Mouse (Mus musculus) T-cell, adult 2 months (primary cell): ENCODE measurements at regions not wholly inside any gene's neighbourhood (a gene's known extent, or its start where the extent isn't known, plus 50 kb on each side); places are given as distances from the start of the nearest gene placed in this dataset.

Experiments
- DNase-seq: peaks from one replicate; pipeline ENCODE4 v3.0.0; 2022; ENCODE audit warnings: low spot score

DNA sequence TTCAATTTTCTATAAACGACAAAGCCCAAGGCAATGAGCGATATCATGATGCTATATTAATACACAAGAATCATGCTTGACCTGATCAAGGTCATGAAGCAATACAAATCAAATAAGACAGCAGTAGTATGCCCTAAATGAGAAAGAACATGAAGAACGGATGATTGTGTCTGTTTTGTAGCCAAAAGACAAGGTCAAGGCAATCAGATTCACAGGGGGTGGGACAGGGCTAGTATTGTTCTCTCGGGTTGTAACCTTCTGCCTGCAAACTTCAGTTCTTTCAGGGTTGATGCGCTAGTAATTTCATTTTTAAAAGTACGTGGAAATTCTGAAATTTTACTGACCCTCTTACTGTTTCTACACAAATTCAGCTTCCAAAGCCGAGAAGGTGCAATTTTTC, 206.7 kb downstream of the Arl4a start:
- DNase-seq: no peak

DNA sequence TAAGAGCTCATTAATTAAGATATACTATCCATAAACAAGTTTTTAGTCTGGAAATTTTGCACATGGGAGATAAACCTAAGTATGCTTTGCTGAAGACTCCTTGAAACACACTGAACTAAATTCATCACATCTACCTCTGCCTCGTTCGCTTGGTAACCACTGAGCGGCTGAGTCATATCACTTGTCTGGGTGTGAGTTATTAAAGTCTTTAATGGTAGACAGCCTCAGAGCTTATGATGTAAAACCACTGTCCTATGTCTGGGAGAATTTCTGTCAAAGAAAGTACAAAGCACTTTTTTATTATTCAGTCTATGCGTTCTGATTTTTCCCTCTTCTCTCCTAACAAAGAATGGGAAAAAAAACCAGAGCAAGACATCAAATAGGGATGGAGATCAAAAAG, 207.3 kb downstream of the Arl4a start:
- no peak for DNase-seq

DNA sequence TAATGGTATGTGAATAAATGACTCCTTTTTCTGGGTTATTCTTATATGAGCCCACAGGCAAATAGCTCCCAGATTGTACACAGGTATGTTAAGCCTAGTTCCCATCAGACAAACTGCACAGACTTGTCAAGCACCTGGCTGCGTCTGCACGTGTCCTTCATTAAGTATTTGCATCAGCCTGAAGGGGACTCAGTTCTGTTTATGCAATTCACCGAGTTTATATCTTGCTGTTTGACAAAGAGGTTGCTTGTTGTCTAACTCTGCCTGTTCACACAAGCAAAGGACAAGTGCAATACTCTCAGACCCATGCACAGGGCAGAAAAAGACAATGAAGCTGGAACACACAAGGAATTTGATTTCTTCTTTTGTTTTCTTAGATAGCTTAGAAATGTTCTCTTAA, 215.2 kb downstream of the Arl4a start:
- no peak for DNase-seq

DNA sequence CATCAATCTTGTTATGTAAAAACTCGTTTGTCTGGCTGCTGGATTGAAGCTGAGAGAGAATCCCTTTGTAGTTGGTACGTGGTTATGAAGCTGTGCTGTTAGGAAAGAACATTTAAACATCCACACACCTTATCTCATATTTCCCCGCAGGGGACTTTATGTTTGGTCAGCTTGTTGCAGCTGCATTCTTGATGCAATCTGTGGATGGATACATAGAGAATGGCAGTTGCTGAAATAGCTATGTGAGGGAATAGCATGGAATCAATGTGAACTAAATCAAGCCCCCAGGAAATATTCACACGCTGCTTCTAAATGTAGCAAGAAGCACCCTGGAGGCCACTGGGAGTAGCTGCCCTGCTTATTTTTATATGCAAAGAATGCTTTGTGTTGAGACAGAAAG, 236.3 kb downstream of the Arl4a start:
- DNase-seq: no peak

DNA sequence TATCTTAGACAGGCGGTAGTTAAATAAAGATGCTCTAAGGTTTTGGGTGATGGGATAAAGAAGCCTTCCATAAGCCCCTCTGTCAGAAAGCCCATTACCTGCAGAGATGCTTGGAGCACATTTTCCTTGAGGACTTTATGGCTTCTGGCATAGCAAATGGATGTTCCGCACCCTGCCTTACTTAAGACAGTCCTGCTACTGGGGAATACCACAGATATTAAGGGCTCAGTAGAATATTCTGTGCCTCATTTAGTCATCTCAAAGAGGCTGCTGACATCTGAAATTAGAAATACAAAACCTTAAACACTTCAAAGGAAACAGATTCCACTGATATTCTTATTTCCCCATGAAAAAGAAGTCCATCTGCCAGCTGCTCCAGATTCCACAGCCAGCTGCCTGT, 240.0 kb downstream of the Arl4a start:
- no peak for DNase-seq

DNA sequence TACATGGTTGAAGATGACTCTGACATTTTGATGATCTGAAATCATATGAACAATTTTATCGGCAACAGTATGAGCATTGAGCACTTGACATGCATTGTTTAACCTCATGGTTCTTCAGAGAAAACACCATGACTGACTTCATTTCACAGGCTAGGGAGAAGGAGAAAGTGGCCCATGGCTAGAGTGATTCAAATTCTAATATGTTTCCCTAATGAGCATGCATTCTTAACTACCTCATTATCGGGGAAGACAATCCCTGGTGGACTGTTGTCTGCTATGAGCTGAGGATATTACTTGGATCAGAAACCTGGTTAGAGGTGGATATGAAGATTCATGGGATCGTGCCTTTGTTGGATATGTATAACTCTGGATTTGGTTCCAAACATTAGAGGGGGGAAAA, 240.9 kb downstream of the Arl4a start:
- DNase-seq: no peak

DNA sequence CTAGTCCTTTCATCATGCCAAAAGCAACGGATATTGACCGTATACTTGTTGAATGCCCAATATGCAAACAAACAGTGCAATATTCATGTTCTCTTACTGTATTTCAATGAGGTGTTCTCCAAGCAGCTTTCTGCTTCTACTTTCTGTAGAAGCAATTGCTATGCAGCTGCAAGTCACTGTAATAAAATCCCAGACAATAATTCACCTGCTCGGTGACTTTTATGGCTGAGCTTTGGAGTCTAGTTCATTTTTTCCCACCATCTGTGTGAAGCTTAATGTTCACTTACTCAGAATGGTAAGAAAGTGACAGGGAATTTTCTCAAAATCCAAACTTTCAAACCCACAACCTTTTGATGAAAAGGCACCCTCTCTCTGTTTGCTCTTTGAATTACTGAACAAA, 252.8 kb downstream of the Arl4a start:
- no peak for DNase-seq

DNA sequence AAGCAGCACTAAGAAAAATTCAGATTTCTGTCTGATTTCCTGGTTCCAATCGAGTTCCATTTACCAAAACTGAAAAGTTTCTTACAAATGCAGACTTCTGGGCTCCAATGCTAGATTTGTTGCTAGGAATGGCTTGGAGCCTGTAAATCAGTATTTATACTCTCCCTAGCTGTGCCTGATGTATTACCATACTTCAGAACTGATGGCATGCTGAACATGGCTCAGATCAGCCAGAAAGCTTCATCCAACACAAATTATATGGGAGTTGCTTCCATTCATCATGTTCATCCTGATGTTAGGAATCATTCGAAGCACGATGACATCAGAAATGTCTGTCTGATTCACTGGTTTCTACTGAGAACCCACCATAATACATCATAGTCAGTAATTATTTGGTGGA, 253.3 kb downstream of the Arl4a start:
- DNase-seq: no peak

DNA sequence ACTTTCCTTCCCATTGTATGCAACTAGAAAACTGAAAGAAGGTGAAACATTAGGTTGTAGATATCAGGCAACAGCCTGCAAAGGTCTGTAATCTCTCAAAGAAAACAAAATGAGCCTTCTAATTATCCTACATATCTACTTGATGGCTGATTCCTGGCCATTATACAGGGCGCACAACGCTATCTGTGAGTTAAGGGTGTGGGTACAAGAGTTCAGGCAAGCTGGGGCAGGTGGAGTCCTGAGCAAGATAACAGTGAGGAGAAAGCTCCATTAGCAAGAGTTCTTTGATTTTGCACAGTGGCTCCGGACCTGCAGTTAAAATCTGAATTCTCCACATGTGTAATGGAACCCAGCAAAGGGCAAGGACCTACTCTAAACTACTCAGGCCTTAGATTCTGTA, 261.7 kb downstream of the Arl4a start:
- no peak for DNase-seq

DNA sequence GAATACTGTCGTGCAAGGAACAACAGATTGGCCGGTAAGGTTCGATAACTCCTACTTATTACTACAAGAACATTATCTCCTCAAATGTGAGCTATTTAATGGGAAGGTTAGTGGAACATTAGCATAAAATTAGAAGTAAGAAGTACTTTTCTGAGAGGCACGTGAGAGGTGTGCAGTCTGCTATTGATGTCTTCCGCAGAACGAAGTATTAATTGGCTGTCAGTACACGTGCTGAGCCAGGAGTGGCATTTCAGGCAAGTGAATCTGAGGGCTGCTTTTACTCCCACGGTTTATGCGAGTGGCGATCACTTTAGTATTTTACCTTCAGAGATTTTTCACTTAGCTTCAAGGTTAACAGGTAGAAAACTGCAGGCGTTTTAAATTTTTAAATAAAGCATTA, 270.8 kb downstream of the Arl4a start:
- no peak for DNase-seq

DNA sequence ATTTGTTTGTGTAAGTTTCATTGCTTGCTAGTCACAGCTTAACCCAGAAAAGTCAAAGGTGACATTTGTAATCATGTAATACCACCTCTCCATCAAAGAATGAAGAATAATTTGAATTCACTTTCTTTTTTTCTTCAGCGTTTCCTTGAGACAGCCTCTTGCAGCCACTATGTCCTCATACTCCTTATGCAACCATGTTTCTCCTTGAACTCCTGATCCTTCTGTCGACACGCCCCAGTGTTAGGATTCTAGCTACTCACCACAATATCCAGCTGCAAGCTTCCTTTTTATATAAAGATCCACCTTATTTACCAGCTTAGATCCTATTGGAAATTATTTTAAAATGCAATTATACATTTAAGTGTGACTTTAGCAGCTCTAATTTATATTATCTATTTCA, 274.3 kb downstream of the Arl4a start:
- no peak for DNase-seq

DNA sequence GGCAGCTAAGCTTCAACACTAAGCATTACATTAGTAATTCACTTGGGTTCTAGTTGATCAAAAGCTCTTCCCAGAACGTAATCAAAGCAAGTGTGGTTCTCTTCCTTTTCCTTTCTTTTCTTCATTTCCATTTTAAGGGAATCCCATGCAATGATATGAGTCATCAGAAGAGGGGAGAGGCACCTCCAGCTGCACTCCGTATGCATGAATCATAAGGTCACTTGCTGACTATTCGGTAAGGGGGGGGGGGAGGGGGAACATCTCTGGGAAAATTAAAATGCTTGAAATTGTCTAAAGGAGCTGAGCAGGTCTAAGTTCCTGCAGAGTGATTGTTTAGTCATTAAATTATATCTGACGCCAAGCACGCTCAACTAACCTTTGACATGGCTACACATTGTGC, 275.9 kb downstream of the Arl4a start:
- no peak for DNase-seq

DNA sequence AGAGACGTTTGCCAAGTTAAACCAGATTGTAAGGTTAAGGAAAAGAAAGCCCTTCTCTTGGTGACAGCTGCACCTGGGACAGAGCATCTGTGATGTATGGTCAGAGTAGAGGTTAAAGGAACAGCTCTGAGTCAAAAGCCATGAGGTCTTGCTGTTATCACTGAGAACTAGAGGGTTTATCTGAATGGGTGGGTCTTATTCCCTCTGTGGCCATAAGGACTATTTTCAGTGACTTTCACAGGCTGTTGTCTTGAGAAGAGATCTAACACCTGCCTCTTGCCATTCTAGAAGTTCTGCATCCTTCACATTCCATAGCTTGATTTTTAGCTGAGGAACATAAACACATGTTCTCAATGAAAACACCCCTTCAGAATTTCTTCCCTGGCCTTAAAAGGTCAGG, 276.5 kb downstream of the Arl4a start:
- DNase-seq: no peak

DNA sequence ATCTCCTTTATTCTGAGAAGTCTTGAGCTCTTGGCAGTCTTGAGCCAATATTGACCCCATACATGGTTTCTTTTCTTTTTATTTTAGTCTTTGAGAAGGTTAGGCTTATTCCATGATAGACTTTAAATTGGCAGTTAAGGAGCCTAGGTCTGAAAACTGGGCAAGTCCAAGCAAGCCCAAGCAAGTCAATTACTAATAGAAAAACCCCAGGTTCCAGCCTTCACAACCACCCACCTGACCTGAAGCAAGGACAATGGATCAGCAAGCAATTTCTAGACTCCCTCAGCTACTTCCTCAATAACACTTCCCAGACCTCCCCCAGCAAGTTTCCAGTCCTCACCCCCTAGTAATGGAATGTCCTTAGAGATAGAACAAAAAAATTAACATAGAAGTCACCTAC, 279.9 kb downstream of the Arl4a start:
- no peak for DNase-seq

DNA sequence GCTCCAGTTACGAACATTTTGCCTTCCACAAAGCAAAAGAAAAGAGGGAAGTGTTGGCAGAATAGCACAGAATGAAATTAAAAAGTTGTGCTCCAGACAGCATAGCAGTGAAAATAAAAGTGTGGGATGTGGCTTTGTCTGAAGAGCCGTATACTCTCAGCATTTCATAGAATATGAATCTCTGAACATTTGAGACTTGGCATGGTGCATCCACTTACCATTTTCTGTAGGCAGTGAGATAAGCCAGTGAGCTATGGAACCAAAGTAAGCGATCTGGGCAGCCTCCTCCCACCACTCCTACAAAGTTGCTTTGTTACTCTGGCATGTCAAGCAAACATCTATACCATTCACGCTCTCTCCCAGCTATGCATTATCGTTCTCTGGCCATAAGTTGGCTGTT, 286.0 kb downstream of the Arl4a start:
- DNase-seq: no peak

DNA sequence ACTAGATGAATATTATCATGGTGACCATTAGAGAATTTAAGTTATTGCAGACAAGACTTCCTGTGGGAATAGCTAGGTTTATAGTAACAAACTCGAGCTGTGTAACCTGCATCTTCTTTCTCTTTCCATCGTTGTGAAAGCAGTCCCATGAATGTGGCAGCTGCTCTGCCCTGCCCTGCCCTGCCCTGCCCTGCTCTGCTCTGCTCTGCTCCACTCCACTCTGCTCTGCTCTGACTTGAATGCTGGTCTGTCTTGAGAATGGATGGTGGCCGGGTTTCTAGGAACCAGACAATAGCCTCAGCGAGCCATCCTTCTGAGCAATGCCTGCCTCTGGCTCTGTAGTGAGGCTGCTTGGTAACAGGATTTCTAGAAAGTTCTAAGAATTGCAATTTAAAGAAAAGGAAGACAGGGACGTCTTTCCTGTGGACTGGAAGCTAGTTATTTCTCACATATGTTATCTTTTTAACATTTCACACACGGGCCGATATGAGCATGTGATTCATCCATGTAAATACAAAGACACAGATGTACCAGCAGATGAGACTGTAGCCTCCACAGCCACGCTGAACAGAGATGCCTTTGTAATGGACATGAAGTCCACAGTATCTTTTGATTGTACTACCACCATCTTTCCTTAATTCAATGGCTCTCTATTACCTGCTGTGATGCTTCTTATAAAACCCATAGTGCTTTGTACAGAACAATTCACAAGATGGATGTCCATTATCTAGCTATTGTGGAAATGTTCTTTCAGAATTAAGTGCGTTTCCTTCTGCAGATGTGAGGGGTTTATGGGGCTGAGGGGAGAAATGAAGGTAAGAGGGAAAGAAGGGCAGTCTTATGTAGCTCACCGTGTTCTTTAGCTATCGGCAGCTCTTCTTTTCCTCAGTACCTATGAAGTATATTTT, 295.4 kb downstream of the Arl4a start:
- no peak for DNase-seq

DNA sequence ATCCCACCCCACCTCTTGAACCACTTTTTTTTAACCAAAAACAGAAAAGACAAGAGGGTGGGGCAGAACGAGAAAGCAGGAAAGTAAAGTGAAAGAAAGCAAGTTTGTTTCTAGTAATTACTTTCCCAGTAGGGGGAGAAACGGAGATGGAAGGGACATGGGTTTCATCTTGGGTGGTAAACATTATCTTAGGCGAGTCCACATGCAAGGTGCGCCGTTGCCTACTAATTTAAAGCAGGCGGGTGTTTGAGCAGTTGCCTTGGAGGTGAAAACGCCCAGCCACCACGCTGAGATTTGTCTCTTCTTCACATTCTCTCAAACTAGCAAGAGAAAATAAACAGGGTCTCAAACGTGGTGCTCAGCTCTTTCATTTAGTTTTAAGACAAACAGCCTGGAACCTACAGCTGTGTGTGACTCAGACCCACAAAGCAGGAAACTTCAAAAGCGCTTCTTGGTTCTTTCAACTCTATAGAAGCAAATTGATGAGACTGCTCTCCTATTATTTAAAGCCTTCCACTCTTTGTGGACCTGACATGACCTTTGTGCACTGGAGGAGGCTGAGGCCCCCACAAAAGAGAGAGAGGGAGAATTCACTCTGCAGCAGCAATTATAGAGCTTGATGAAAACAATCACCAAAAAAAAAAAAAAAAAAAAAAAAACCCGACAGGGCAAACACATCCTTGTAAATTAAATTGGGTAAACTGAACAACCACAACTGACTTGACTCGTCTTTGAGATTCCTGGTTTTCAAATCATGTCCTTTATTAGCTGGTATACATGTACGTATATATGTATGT, 296.6 kb downstream of the Arl4a start:
- DNase-seq: no peak

DNA sequence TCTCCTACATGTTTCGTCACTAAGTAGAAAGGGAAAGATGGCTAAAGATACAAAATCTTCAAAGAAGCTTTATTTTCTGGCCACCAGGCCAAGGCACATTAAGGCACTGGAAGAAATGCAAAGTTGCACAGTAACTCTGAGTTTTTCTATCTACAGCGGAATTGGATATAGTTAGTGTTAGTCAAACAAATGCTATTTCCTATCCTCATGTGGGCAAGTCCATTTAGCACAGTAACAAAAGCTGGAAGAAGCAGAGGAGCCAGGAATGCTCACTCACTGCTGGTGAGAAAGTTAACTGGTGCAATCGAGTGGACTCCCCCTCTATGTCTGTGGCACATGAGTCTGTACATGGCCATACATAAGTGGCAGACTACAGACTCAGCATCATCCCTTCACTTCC, 300.9 kb downstream of the Arl4a start:
- DNase-seq: no peak

DNA sequence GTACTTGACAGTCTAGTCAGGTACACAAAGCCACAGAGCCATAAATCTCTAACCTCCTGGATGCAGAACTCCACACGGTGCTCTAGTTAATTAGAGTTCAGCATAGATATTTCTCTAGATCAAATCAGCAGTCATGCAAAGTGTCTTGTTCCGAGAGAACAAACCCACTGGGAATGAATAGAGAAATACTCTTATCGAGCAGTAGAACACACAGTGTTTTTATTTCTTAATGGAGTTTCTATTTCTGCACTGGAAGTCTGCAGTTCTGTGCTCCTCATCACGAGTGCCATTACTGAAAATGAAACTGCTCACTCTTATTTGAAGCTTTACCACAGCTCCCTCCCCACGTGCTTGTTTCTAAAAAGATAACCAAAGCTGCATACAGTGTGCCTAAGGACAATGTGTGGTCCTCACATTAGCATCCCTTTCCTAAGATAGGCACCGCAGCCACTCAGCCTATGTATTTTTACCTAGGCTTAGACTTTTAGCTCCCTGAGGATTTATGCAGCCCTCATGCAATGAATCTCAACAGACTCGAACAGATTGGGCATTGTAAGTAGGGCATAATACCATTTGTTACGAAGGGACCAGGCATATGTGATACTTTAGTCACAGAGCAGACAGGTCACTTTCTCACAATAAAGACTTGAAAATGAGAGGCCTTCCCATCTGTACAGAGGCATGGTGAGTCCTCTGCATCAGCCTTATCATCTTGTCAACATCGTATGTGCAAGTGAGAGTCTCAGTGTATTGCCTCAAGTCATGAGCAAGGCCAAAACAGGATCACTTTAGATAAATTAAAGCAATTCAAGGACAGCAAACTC, 301.5 kb downstream of the Arl4a start:
- no peak for DNase-seq

DNA sequence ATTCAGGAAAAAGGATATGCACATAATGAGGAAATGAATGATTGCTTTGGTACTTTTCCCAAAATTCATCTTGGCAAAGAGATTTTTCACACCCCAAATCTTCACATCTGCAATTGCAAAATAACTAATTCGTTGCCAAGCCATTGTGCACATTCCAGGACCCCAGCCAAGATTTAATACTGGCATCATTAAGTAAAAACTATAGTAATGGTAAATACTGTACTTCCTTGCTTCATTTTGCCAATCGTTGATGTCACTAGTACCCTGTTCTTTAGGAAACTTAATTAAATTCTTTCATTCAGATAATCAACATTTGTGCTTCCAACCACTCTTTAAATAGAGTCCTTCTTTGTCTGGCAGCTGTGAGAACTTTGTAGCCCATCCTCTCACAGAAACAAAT, 303.6 kb downstream of the Arl4a start:
- DNase-seq: no peak

DNA sequence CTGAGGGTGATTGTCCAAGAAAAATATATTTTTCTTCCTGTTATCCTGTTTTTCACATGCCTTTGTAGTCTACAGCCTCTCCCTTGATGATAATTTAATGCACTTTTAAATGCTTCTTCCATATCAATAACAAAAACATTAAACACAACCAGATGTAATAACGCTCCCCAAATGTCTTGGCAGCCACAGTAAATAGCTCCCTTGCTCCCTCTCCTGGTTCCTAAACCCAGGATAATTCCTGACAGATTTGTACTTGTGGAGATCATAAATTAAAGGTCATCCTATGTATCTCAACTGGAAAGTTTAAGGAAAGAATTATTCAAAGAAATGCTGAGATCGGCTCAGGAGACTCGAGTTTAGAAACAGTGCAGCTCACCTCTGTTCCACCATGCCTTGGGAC, 306.6 kb downstream of the Arl4a start:
- DNase-seq: no peak

DNA sequence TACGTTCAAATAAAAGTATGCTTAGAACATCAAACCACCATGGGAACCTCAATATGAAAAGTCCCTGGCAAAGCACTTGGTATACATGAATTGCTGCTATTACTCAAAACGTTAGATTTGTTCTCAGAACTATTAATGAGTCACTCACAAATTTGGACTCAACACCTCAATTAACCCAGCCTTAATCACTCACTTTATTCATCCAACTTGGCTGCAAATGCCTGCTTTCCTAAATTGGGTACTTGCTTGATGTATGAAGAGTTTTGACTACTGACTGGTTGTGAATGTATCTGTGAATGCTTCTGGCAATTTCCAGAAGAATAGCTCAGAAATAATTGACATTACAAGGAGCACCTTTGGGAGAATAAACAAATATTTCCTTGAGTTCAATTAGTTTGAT, 308.6 kb downstream of the Arl4a start:
- no peak for DNase-seq

DNA sequence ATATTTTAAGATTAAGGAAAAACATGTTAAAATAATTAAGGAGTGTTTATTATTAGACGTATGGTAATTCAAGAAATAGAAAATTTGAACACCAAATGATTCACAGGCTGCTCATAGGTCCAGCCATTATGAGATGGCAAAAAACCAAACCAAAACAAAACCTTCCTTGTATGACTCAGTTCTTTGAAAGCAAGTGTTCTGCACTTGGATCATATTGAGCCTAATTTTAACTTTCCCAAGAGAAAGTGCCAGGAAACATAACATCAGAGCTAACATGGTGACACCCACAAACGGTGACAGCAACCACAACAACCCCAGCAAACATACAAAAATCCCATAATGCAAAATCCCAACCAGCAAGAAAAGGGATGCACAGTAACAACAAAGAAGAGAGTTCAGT, 313.7 kb downstream of the Arl4a start:
- no peak for DNase-seq
